ENCODE assay signal across 15 mouse cellular contexts in the genomic region with DNA sequence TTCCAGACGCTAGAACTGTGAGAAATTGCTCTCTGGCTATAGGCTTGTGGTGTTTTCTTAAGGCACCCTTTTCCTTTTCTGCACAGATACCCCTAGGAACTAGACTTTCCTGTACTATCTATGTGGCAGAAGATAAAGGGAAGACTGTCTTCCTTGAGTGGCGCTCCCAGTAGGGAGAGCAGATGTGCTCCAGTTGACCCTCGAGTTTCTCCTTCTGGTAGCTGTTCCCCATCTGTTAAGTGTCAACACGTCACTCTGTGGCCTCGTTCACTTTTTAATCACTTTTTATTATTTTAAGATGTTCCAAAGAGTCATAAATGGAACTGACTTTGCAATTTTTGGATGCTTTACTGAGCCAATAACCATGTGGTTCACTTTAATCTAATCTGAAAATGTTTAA.
"Had no signal": no experiment of that assay in that cellular context is flagged by ENCODE, and none has a peak within 500 bp of the region (broad histone marks: within the 10 kb centered on the region; RNA-seq: fewer than 3 reads in every experiment).

No protein-coding gene starts in this region.

- H3K4me1 ChIP-seq: liver, embryonic 15.5 days; megakaryocyte, embryonic 14.5 days had no signal

- H3K9ac ChIP-seq: intestine, embryonic 15.5 days; limb, embryonic 13.5 days; liver, embryonic 15.5 days; lung, embryonic 14.5 days; midbrain, embryonic 12.5 days; stomach, embryonic 15.5 days had no signal

- H3K4me2 ChIP-seq: intestine, embryonic 15.5 days; limb, embryonic 13.5 days; liver, embryonic 11.5 days; liver, embryonic 15.5 days; lung, embryonic 14.5 days; midbrain, embryonic 12.5 days; stomach, embryonic 15.5 days had no signal

- DNase-seq: kidney, postnatal 36 days; lung, embryonic 14.5 days; right cerebral cortex, postnatal 14 days; thymus, adult 2 months; thymus, postnatal 25 days had no signal

- ATAC-seq: intestine, embryonic 15.5 days; midbrain, embryonic 16.5 days had no signal

- H3K4me3 ChIP-seq: intestine, embryonic 15.5 days; layer of hippocampus, adult 2 months; limb, embryonic 13.5 days; liver, embryonic 15.5 days; megakaryocyte, embryonic 14.5 days; midbrain, embryonic 12.5 days; stomach, embryonic 15.5 days had no signal

- H3K9me3 ChIP-seq: intestine, embryonic 15.5 days; limb, embryonic 13.5 days; liver, embryonic 15.5 days; midbrain, embryonic 12.5 days; stomach, embryonic 15.5 days had no signal

- H3K27me3 ChIP-seq: intestine, embryonic 15.5 days; limb, embryonic 13.5 days; liver, embryonic 15.5 days; midbrain, embryonic 12.5 days; stomach, embryonic 15.5 days had no signal

- H3K27ac ChIP-seq: intestine, embryonic 15.5 days; layer of hippocampus, adult 2 months; limb, embryonic 13.5 days; liver, embryonic 15.5 days; macrophage; midbrain, embryonic 12.5 days; stomach, embryonic 15.5 days had no signal

- H3K36me3 ChIP-seq: intestine, embryonic 15.5 days; limb, embryonic 13.5 days; liver, embryonic 15.5 days; midbrain, embryonic 12.5 days; stomach, embryonic 15.5 days had no signal
